Mouse (Mus musculus) neural tube, embryonic 14.5 days (tissue): ENCODE data around the gene A530084C06Rik. TPM values are rescaled to one million over a fixed set of nuclear protein-coding genes. Genes with fewer than 3 reads are reported as not detected.

Source experiments
- ATAC-seq: fragments of 200-750 bp; cut with Nextera tagmentation; 2 replicates; pipeline ENCODE4 v1.8.0; 2017; ENCODE audit warnings: low read depth, mild to moderate bottlenecking, moderate TSS enrichment, moderate library complexity
- H3K27ac ChIP-seq: fragments of 300-500 bp; sonication (generic); 2 replicates; pipeline ENCODE4 v1.5.1; 2014; ENCODE audit warnings: low read depth, mild to moderate bottlenecking, control low read depth, low read length, moderate library complexity, mixed read lengths
- H3K27me3 ChIP-seq: fragments of 300-500 bp; sonication (generic); 2 replicates; pipeline ENCODE4 v1.6.1; 2014; ENCODE audit warnings: low read length; ENCODE audit not compliant: control insufficient read depth, insufficient read depth
- H3K36me3 ChIP-seq: fragments of 300-500 bp; sonication (generic); 2 replicates; pipeline ENCODE4 v1.6.1; 2014; ENCODE audit warnings: low read length, mixed read lengths; ENCODE audit not compliant: control insufficient read depth, insufficient read depth
- H3K4me1 ChIP-seq: fragments of 300-500 bp; sonication (generic); 2 replicates; pipeline ENCODE4 v1.6.1; 2014; ENCODE audit warnings: low read length; ENCODE audit not compliant: control insufficient read depth, insufficient read depth
- H3K4me2 ChIP-seq: fragments of 300-500 bp; sonication (generic); 2 replicates; pipeline ENCODE4 v1.6.1; 2014; ENCODE audit warnings: mild to moderate bottlenecking, low read depth, low read length, control low read depth
- H3K4me3 ChIP-seq: fragments of 300-500 bp; sonication (generic); 2 replicates; pipeline ENCODE4 v1.5.1; 2014; ENCODE audit warnings: low read depth, low read length, control low read depth, mixed read lengths
- H3K9ac ChIP-seq: fragments of 300-500 bp; sonication (generic); replicated peaks from 2 replicates; pipeline ENCODE4 v1.6.1; 2014; ENCODE audit warnings: low read depth, mild to moderate bottlenecking, control low read depth, low read length, mixed read lengths
- H3K9me3 ChIP-seq: fragments of 300-500 bp; sonication (generic); 2 replicates; pipeline ENCODE4 v1.6.1; 2016; ENCODE audit warnings: low read length; ENCODE audit not compliant: control insufficient read depth
- WGBS: fragments of 180-500 bp; shearing (Covaris S2); extraction: QIAGEN DNeasy Blood & Tissue Kit; methylation state at CpG from one replicate; pipeline ENCODE4 v1.1.7; 2014; 5-methylcytosine and 5-hydroxymethylcytosine counted together
- polyA plus RNA-seq: library from polyadenylated mRNA; unstranded; fragments of >200 nt; fragmentation: Nextera tagmentation; extraction: Ambion mirVana; gene quantifications from 2 replicates; pipeline ENCODE4 v1.2.1, GENCODE M21; 2014

A530084C06Rik gene
- polyA plus RNA-seq, 1 experiment from 2014 or later: not detected

- no peak for ATAC-seq
- H3K36me3 ChIP-seq: no peaks in the 10 kb centered on the region
Measured at GRCm38 (mm10) chr13:31572806-31573508, 13.8 kb upstream of the A530084C06Rik start.

GRCm38 (mm10) chr13:31567617-31568294, 8.6 kb upstream of the A530084C06Rik start:
- Histone ChIP-seq H3K27ac (no peak overlapping the region), H3K27me3 (peaks cover 6% of the 10 kb centered on the region), H3K36me3 (no peaks in the 10 kb centered on the region), H3K9me3 (no peaks in the 10 kb centered on the region), H3K4me2 (no peak overlapping the region), H3K4me1 (no peaks in the 10 kb centered on the region), H3K9ac (no peak overlapping the region), H3K4me3 (no peak overlapping the region)
- WGBS: 89% methylated on average over 6 of the region's 6 CpGs
- no peak for ATAC-seq

More at GRCm38 (mm10) chr13:31572806-31573508, 13.8 kb upstream of the A530084C06Rik start:
- Histone ChIP-seq H3K9ac (no peak overlapping the region), H3K4me2 (no peak overlapping the region), H3K4me1 (no peaks in the 10 kb centered on the region), H3K9me3 (no peaks in the 10 kb centered on the region), H3K27me3 (no peaks in the 10 kb centered on the region), H3K4me3 (no peak overlapping the region), H3K27ac (no peak overlapping the region)
- 92% methylated on average over 10 of the region's 10 CpGs for WGBS

GRCm38 (mm10) chr13:31567099-31567498, 8.0 kb upstream of the A530084C06Rik start:
- H3K9ac ChIP-seq: no peak overlapping the region
- H3K27me3 ChIP-seq: peaks cover 13% of the 10 kb centered on the region
- no peak overlapping the region for H3K4me2 ChIP-seq
- WGBS: 71% methylated on average over 8 of the region's 8 CpGs
- no peak for ATAC-seq
- H3K4me1 ChIP-seq: no peaks in the 10 kb centered on the region
- no peaks in the 10 kb centered on the region for H3K36me3 ChIP-seq
- no peak overlapping the region for H3K27ac ChIP-seq
- no peak overlapping the region for H3K4me3 ChIP-seq
- H3K9me3 ChIP-seq: no peaks in the 10 kb centered on the region

GRCm38 (mm10) chr13:31564394-31564793, 5.3 kb upstream of the A530084C06Rik start:
- Histone ChIP-seq H3K27ac (no peak overlapping the region), H3K27me3 (peaks cover 40% of the 10 kb centered on the region), H3K36me3 (no peaks in the 10 kb centered on the region), H3K4me3 (no peak overlapping the region), H3K4me2 (no peak overlapping the region), H3K9me3 (no peaks in the 10 kb centered on the region), H3K9ac (no peak overlapping the region), H3K4me1 (peaks cover 3% of the 10 kb centered on the region; the same call in 1 of the 2 replicates)
- no peak for ATAC-seq
- WGBS: 49% methylated on average over 6 of the region's 6 CpGs

DNA sequence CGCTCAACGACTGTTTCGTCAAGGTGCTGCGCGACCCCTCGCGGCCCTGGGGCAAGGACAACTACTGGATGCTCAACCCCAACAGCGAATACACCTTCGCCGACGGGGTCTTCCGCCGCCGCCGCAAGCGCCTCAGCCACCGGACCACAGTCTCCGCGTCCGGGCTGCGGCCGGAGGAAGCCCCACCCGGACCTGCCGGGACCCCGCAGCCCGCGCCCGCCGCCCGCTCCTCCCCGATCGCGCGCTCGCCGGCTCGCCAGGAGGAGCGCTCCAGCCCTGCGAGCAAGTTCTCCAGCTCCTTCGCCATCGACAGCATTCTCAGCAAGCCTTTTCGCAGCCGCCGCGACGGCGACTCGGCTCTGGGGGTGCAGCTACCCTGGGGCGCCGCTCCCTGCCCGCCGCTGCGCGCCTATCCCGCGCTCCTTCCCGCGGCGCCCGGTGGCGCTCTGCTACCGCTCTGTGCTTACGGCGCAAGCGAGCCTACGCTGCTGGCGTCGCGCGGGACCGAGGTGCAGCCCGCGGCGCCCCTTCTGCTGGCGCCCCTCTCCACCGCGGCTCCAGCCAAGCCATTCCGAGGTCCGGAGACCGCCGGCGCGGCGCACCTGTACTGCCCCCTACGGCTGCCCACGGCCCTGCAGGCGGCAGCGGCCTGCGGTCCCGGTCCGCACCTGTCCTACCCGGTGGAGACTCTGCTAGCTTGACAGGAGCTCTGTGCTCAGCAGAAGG, 449 bp upstream of the A530084C06Rik start:
- H3K4me2 ChIP-seq: peak overlapping the region; percentile 93
- under 1% methylated on average over 87 of the region's 92 CpGs for WGBS
- peak overlapping the region; percentile 32 for H3K9ac ChIP-seq
- peak; percentile 82 for ATAC-seq
- peak overlapping the region; percentile 43 for H3K4me3 ChIP-seq
- no peaks in the 10 kb centered on the region for H3K36me3 ChIP-seq
- peaks cover 78% of the 10 kb centered on the region for H3K27me3 ChIP-seq
- H3K4me1 ChIP-seq: peaks cover 22% of the 10 kb centered on the region; the same call in 1 of the 2 replicates
- no peaks in the 10 kb centered on the region for H3K9me3 ChIP-seq
- peak overlapping the region; percentile 29; the same call in 1 of the 2 replicates for H3K27ac ChIP-seq

- Histone ChIP-seq H3K4me1 (peaks cover 22% of the 10 kb centered on the region; the same call in 1 of the 2 replicates), H3K4me2 (peak overlapping the region; percentile 93), H3K27me3 (peaks cover 77% of the 10 kb centered on the region), H3K4me3 (peak overlapping the region; percentile 43), H3K9ac (peak overlapping the region; percentile 44; the same call in 1 of the 2 replicates), H3K27ac (no peak overlapping the region), H3K36me3 (no peaks in the 10 kb centered on the region), H3K9me3 (no peaks in the 10 kb centered on the region)
- WGBS: under 1% methylated on average over 70 of the region's 73 CpGs
- ATAC-seq: peak; percentile 11; the same call in 1 of the 2 replicates
Measured at GRCm38 (mm10) chr13:31557768-31558520, 1.2 kb downstream of the A530084C06Rik start.

DNA sequence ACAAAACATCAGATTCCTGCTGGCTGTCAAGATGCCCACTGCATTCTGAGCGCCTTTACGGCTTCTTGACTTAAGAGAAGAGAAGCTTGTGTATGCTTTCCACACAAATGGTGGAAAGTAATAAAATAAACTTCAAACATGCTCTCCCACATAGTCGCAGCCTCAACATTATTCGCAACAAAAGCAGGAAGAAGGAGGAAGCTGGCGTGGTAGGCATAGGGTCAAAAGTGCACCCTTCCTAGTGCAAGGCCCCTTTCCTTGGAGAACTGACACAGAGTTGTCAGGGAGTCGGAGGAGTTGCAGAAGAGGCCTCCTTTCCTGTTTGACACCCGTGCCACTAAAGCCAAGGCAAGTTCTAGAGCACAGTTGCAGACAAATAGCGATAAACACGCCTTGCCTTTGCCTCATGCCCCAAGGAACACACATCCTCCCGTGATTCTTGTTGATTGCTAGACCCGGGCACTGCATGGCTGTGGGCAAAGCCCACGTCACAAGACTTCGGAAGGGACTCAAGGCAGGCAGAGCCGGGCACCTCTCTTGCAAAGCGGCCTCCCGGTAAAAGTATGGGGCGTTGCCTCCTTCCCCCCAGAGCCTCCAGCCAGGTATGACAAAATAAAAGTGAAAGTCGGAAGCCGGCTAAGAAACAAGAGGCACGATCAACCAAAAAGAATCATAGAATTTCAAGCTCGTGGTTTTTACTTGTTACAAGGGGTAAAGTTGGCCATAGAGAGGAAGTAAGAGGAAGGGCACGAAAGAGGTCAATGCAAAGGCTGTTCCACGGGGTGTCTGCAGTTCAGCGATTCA, 2.0 kb downstream of the A530084C06Rik start:
- H3K4me3 ChIP-seq: peak overlapping the region; percentile 43
- H3K27me3 ChIP-seq: peaks cover 69% of the 10 kb centered on the region
- WGBS: 6% methylated on average over 24 of the region's 24 CpGs
- no peak overlapping the region for H3K9ac ChIP-seq
- H3K4me2 ChIP-seq: peak overlapping the region; percentile 93
- no peaks in the 10 kb centered on the region for H3K36me3 ChIP-seq
- no peaks in the 10 kb centered on the region for H3K9me3 ChIP-seq
- H3K27ac ChIP-seq: no peak overlapping the region
- no peak for ATAC-seq
- H3K4me1 ChIP-seq: peaks cover 22% of the 10 kb centered on the region; the same call in 1 of the 2 replicates

GRCm38 (mm10) chr13:31555834-31556233, 3.3 kb downstream of the A530084C06Rik start, which contains the start of gene Foxq1:
Foxq1 (plus strand) TSS chr13:31556134.
- WGBS: 81% methylated on average over 4 of the region's 4 CpGs
- Histone ChIP-seq H3K9me3 (no peaks in the 10 kb centered on the region), H3K4me1 (peaks cover 22% of the 10 kb centered on the region; the same call in 1 of the 2 replicates), H3K27me3 (peaks cover 56% of the 10 kb centered on the region), H3K4me2 (no peak within 1 kb of the TSS), H3K4me3 (no peak within 1 kb of the TSS), H3K36me3 (no peaks in the 10 kb centered on the region), H3K27ac (no peak within 1 kb of the TSS), H3K9ac (no peak within 1 kb of the TSS)
- no peak for ATAC-seq
